Mouse (Mus musculus) thymus, postnatal 25 days (tissue): ENCODE measurements around the gene Frmd4a.
"Not testable (repeated sequence)": the region's sequence is repeated elsewhere in the genome, so short reads cannot be mapped to it uniquely, and the experiment has no call there.

Source experiments
- DNase-seq: peaks from one replicate; pipeline ENCODE4 v3.0.0; 2022

Gene Frmd4a

GRCm38 (mm10) chr2:4223316-4223715 lies 205.8 kb downstream of the Frmd4a start:
- no peak for DNase-seq

- DNase-seq: no peak
Observed at GRCm38 (mm10) chr2:4226941-4227558, 209.5 kb downstream of the Frmd4a start.

- DNase-seq: no peak
Observed at GRCm38 (mm10) chr2:4227563-4227962, 210.0 kb downstream of the Frmd4a start.

- DNase-seq: no peak
Observed at GRCm38 (mm10) chr2:4228510-4228909, 211.0 kb downstream of the Frmd4a start.

GRCm38 (mm10) chr2:4232335-4232734 lies 214.8 kb downstream of the Frmd4a start:
- no peak for DNase-seq

- DNase-seq: no peak
Observed at GRCm38 (mm10) chr2:4232761-4233322, 215.3 kb downstream of the Frmd4a start.

GRCm38 (mm10) chr2:4237686-4238085 lies 220.2 kb downstream of the Frmd4a start:
- DNase-seq: no peak

- DNase-seq: no peak
Observed at GRCm38 (mm10) chr2:4249723-4250122, 232.2 kb downstream of the Frmd4a start.

GRCm38 (mm10) chr2:4252541-4253291 lies 235.2 kb downstream of the Frmd4a start:
- no peak for DNase-seq

- no peak for DNase-seq
Observed at GRCm38 (mm10) chr2:4253348-4253747, 235.8 kb downstream of the Frmd4a start.

- no peak for DNase-seq
Observed at GRCm38 (mm10) chr2:4254083-4254482, 236.6 kb downstream of the Frmd4a start.

- no peak for DNase-seq
Observed at GRCm38 (mm10) chr2:4256242-4256641, 238.7 kb downstream of the Frmd4a start.

GRCm38 (mm10) chr2:4257604-4258003 lies 240.1 kb downstream of the Frmd4a start:
- no peak for DNase-seq

GRCm38 (mm10) chr2:4258803-4259202 lies 241.3 kb downstream of the Frmd4a start:
- DNase-seq: not testable (repeated sequence)

- no peak for DNase-seq
Observed at GRCm38 (mm10) chr2:4260324-4261058, 243.0 kb downstream of the Frmd4a start.

- DNase-seq: no peak
Observed at GRCm38 (mm10) chr2:4262667-4263066, 245.2 kb downstream of the Frmd4a start.

GRCm38 (mm10) chr2:4267377-4267776 lies 249.9 kb downstream of the Frmd4a start:
- no peak for DNase-seq

- DNase-seq: no peak
Observed at GRCm38 (mm10) chr2:4282777-4283176, 265.3 kb downstream of the Frmd4a start.

GRCm38 (mm10) chr2:4285693-4286291 lies 268.3 kb downstream of the Frmd4a start:
- DNase-seq: no peak

- DNase-seq: no peak
Observed at GRCm38 (mm10) chr2:4286390-4286901, 268.9 kb downstream of the Frmd4a start.

- no peak for DNase-seq
Observed at GRCm38 (mm10) chr2:4290475-4290874, 273.0 kb downstream of the Frmd4a start.

GRCm38 (mm10) chr2:4291100-4291499 lies 273.6 kb downstream of the Frmd4a start:
- DNase-seq: no peak

- no peak for DNase-seq
Observed at GRCm38 (mm10) chr2:4291671-4292070, 274.2 kb downstream of the Frmd4a start.
